Mouse (Mus musculus): ENCODE results near the gene Trabd2b. TPM values are rescaled to one million over a fixed set of nuclear protein-coding genes. Genes with fewer than 3 reads are reported as not detected.

Gene Trabd2b
- polyA plus RNA-seq, 1 experiment = 0.78 TPM

Other genes with a start within 250 kb of the Trabd2b start
- gene Skint11, start 243.3 kb upstream of the Trabd2b start, polyA plus RNA-seq (2012; rRNA removed) = not detected in 2 replicates